ENCODE assay signal across 31 mouse cellular contexts in the genomic region with DNA sequence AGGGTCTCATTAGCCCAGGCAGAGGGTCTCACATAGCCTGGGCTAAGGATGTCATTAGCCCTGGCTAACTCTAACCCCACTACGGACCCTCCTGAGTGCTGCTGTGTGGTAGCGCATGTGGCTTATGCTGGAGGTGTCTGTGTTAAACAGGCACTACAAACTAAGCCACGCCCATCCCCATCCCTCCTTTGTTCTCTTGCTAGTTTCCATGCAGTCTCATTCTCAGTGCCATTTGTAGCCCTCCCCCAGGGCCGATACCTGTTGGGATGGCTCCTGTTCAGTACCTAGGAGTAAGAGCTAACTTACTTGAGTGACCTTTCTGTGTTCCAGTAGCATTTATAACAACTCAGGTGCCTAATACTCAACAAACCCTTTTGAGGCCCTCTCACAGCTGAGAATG.
DNase-seq lines count a peak whose midpoint lies in the region; ATAC-seq and TF ChIP-seq lines count a peak whose summit lies in the region.
"Had no signal": no experiment of that assay in that cellular context is flagged by ENCODE, and none has a peak within 500 bp of the region (broad histone marks: within the 10 kb centered on the region; RNA-seq: fewer than 3 reads in every experiment).

No protein-coding gene starts in this region.

- DNase-seq in intestine, embryonic 14.5 days (ENCODE audit: low spot score), result peak; percentile 23
- DNase-seq in embryonic facial prominence, embryonic 10.5 days (ENCODE audit: low spot score), result no peak
- DNase-seq in thymus, postnatal 14 days, result peak; percentile 80
- no peak for DNase-seq in spleen, postnatal 36 days (ENCODE audit: low spot score in 2 of 2)
- DNase-seq in gastrocnemius, adult 2 months, result no peak
- DNase-seq: adrenal gland, postnatal 14 days; cerebellum, adult 11 months; cerebellum, adult 9-10 months; cerebellum, postnatal 36 days; embryo, embryonic 11 days; gastrocnemius, postnatal 14 days; heart, postnatal 36 days; kidney, adult 11 months; kidney, postnatal 25 days; lung, postnatal 36 days; right cerebral cortex, adult 18-20 months; spleen, adult 18-20 months had no signal

- WGBS in intestine, embryonic 14.5 days, result 90% methylated on average over 4 of the region's 4 CpGs
- WGBS in intestine, postnatal 0 days, result 92% methylated on average over 4 of the region's 4 CpGs
- 90% methylated on average over 4 of the region's 4 CpGs for WGBS in embryonic facial prominence, embryonic 10.5 days
- 85% methylated on average over 4 of the region's 4 CpGs for WGBS in liver, embryonic 12.5 days (ENCODE audit: insufficient replicate concordance)

- H3K27me3 ChIP-seq in intestine, embryonic 14.5 days (replicated peaks; ENCODE audit: control insufficient read depth, insufficient read depth, low read length), result no peaks in the 10 kb centered on the region
- H3K27me3 ChIP-seq in intestine, postnatal 0 days (replicated peaks; ENCODE audit: control insufficient read depth, insufficient read depth, low read length), result no peaks in the 10 kb centered on the region
- no peaks in the 10 kb centered on the region for H3K27me3 ChIP-seq in embryonic facial prominence, embryonic 10.5 days (replicated peaks; ENCODE audit: low read depth, poor library complexity, severe bottlenecking)
- H3K27me3 ChIP-seq in liver, embryonic 12.5 days (replicated peaks), result no peaks in the 10 kb centered on the region
- H3K27me3 ChIP-seq: embryonic facial prominence, embryonic 13.5 days; heart, embryonic 15.5 days; hindbrain, embryonic 13.5 days; kidney, embryonic 15.5 days; limb, embryonic 12.5 days; lung, embryonic 15.5 days had no signal

- H3K4me2 ChIP-seq in intestine, embryonic 14.5 days (ENCODE audit: low read length), result no peak overlapping the region
- no peak overlapping the region for H3K4me2 ChIP-seq in intestine, postnatal 0 days (replicated peaks; ENCODE audit: low read depth)
- H3K4me2 ChIP-seq in liver, embryonic 12.5 days, result no peak overlapping the region
- H3K4me2 ChIP-seq: embryonic facial prominence, embryonic 13.5 days; heart, embryonic 15.5 days; hindbrain, embryonic 13.5 days; kidney, embryonic 15.5 days; limb, embryonic 12.5 days; lung, embryonic 15.5 days; midbrain, embryonic 11.5 days had no signal

- no peak overlapping the region for H3K9ac ChIP-seq in intestine, embryonic 14.5 days (ENCODE audit: low read length)
- no peak overlapping the region for H3K9ac ChIP-seq in intestine, postnatal 0 days (ENCODE audit: low read depth, low read length)
- no peak overlapping the region for H3K9ac ChIP-seq in liver, embryonic 12.5 days
- H3K9ac ChIP-seq: embryonic facial prominence, embryonic 13.5 days; heart, embryonic 15.5 days; hindbrain, embryonic 13.5 days; kidney, embryonic 15.5 days; limb, embryonic 12.5 days; lung, embryonic 15.5 days had no signal

- H3K4me1 ChIP-seq in intestine, embryonic 14.5 days (replicated peaks; ENCODE audit: control insufficient read depth, insufficient read depth, low read length), result no peaks in the 10 kb centered on the region; the same call in 1 of the 2 replicates
- H3K4me1 ChIP-seq in intestine, postnatal 0 days (replicated peaks; ENCODE audit: control insufficient read depth, insufficient read depth, low read length), result no peaks in the 10 kb centered on the region
- 0 out of 2 replicates have a peak, but pooled peaks cover 3% of the 10 kb centered on the region for H3K4me1 ChIP-seq in embryonic facial prominence, embryonic 10.5 days
- no peaks in the 10 kb centered on the region for H3K4me1 ChIP-seq in liver, embryonic 12.5 days
- H3K4me1 ChIP-seq: embryonic facial prominence, embryonic 13.5 days; hindbrain, embryonic 13.5 days; kidney, embryonic 15.5 days; lung, embryonic 15.5 days had no signal

- H3K36me3 ChIP-seq in intestine, embryonic 14.5 days (ENCODE audit: control insufficient read depth, insufficient read depth, low read length), result peaks cover 6% of the 10 kb centered on the region
- 0 out of 2 replicates have a peak, but pooled peaks cover 3% of the 10 kb centered on the region for H3K36me3 ChIP-seq in intestine, postnatal 0 days (ENCODE audit: control insufficient read depth, insufficient read depth)
- peaks cover 37% of the 10 kb centered on the region for H3K36me3 ChIP-seq in embryonic facial prominence, embryonic 10.5 days (replicated peaks)
- H3K36me3 ChIP-seq in liver, embryonic 12.5 days, result peaks cover 6% of the 10 kb centered on the region

- peaks cover 5% of the 10 kb centered on the region for H3K9me3 ChIP-seq in intestine, embryonic 14.5 days (ENCODE audit: control insufficient read depth, low read length)
- 0 out of 2 replicates have a peak, but pooled peaks cover 1% of the 10 kb centered on the region for H3K9me3 ChIP-seq in intestine, postnatal 0 days (ENCODE audit: control insufficient read depth)
- H3K9me3 ChIP-seq in embryonic facial prominence, embryonic 10.5 days, result peaks cover 12% of the 10 kb centered on the region
- no peaks in the 10 kb centered on the region for H3K9me3 ChIP-seq in liver, embryonic 12.5 days (replicated peaks)

- ATAC-seq in intestine, embryonic 14.5 days (replicated peaks; ENCODE audit: low FRiP score, low TSS enrichment, low read depth), result no peak
- no peak for ATAC-seq in intestine, postnatal 0 days
- no peak for ATAC-seq in liver, embryonic 12.5 days
- ATAC-seq: forebrain, embryonic 16.5 days; midbrain, embryonic 16.5 days had no signal

- no peak overlapping the region for H3K27ac ChIP-seq in intestine, embryonic 14.5 days (ENCODE audit: low read depth)
- no peak overlapping the region for H3K27ac ChIP-seq in intestine, postnatal 0 days (ENCODE audit: low read depth, low read length)
- peak overlapping the region; percentile 30; the same call in 1 of the 2 replicates for H3K27ac ChIP-seq in embryonic facial prominence, embryonic 10.5 days (replicated peaks)
- H3K27ac ChIP-seq in gastrocnemius, adult 2 months, result no peak overlapping the region
- no peak overlapping the region for H3K27ac ChIP-seq in liver, embryonic 12.5 days
- H3K27ac ChIP-seq: embryonic facial prominence, embryonic 13.5 days; heart, embryonic 10.5 days; heart, embryonic 15.5 days; hindbrain, embryonic 13.5 days; kidney, embryonic 15.5 days; left cerebral cortex, adult 2 months; limb, embryonic 12.5 days; lung, embryonic 15.5 days; stomach, postnatal 0 days had no signal

- TF ChIP-seq CTCF in intestine, postnatal 0 days (IDR thresholded peaks at IDR 0.05; ENCODE audit: low read depth), result no peak
- TF ChIP-seq CTCF in gastrocnemius, adult 2 months (IDR thresholded peaks at IDR 0.05), result no peak

- no peak overlapping the region for H3K4me3 ChIP-seq in intestine, embryonic 14.5 days (ENCODE audit: low read depth, low read length)
- no peak overlapping the region for H3K4me3 ChIP-seq in intestine, postnatal 0 days (ENCODE audit: low read depth, low read length)
- H3K4me3 ChIP-seq in embryonic facial prominence, embryonic 10.5 days, result no peak overlapping the region
- no peak overlapping the region for H3K4me3 ChIP-seq in gastrocnemius, adult 2 months
- H3K4me3 ChIP-seq in liver, embryonic 12.5 days, result no peak overlapping the region
- H3K4me3 ChIP-seq: embryonic facial prominence, embryonic 13.5 days; heart, embryonic 10.5 days; heart, embryonic 15.5 days; hindbrain, embryonic 13.5 days; kidney, embryonic 15.5 days; left cerebral cortex, adult 2 months; limb, embryonic 12.5 days; lung, embryonic 15.5 days had no signal

- intact Hi-C loops in gastrocnemius, adult 2 months (cut with DNase I), result no loop called here

Comparison
In these comparisons a context has a peak if more than half of its experiments do, and no peak if none do; other contexts are left out.
1. DNase-seq: peak in intestine, embryonic 14.5 days (single experiment) and thymus, postnatal 14 days (single experiment); none in embryonic facial prominence, embryonic 10.5 days (single experiment), spleen, postnatal 36 days (0 of 2) and gastrocnemius, adult 2 months (single experiment).